Mouse (Mus musculus): ENCODE results near the gene M1ap.

M1ap gene

DNA sequence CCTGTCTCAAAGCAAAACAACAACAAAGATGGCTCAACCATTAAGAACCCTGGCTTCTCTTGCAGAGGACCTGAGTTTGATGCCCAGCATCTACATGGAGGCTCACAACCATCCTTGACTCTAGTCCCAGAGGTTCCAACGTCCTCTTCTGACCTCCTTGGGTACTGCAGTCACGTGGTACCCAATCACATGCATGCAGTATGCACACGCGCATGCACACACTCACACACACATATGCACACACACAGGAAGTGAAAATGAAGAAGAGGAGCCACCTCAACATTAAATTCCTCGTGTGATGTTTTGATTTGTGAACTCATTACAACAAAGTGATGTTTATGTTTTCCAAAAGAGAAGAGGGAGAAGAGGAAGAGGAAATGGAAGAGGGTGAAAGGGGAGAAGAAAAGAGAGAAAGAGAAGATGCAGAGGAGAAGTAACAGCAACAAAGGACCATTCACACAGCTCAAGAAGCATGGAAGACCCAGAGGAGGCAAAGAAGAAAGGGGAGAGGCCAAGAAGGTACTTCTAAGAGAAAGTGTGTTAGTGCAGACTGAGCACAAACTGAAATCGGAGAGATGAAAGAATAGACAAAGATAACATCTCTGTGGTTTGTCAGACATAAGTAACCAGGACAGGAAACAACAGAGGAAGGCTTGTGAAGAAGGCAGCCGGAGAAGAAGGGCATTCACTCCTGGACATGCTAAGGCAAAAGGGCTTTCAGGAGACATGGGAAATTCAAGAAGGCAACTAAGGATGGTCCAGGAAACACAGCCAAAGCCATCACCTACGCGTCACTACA is 25.1 kb upstream of the M1ap start:
- TF ChIP-seq GATA4 (IDR thresholded peaks at IDR 0.05; ENCODE audit: insufficient replicate concordance, low read length) = no peak

DNA sequence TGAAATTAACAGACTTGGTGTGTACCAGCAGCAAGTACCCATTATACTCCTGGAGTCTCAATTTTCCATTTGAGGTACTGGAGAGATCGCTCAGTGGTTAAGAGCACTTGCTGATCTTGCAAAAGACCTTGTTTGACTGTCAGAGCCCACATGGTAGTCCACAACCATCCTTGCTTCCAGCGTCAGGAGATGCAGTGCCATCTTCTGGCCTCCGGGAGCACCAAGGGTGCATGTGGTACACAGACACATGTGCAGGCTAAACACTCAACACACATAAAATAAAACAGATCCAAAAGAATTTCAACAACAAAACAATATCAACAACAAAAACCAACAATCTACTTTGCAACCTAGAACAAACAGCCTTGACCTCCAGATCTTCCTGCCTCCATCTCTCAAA is 21.7 kb upstream of the M1ap start:
- TF ChIP-seq GATA4 (IDR thresholded peaks at IDR 0.05; ENCODE audit: insufficient replicate concordance, low read length) = no peak

DNA sequence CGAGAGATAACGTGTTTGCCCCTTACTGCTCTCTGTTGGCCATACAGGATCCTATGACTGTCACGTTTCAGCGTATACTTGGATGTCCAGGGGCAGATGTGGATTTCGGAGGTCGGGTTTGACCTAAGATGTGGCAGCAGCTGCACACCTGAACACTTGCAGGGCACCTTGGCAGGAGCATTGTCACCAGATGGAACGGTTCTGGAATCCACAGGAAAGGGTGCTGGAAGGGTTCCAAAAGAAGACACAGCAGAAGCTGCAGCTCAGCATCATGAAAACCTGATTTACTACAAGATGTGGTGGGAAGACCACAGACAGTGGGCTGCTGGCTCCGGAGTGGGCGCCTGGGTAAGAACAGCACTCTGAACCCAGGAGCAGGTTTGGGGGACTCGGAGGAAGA is 20.6 kb upstream of the M1ap start:
- TF ChIP-seq GATA4 (IDR thresholded peaks at IDR 0.05; ENCODE audit: insufficient replicate concordance, low read length) = no peak

DNA sequence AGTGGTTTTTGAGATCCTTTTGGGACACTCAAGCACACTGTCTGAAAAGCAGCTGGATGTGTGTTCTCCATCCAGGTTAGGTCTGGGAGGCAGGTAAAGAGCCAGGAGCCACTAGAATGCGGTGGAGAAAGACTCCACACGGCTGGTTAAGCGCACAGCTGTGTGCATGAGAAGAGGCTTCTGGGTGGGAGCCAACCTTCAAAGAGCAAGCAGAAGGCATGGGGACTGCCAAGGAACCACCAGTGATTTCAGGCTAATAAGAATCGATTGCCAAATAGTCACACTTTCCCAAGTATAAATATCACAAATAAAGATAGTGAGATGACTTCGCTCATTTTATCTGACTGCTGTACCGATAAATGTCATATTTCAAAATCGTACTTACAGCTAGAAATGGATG is 20.2 kb upstream of the M1ap start:
- TF ChIP-seq GATA4 (IDR thresholded peaks at IDR 0.05; ENCODE audit: insufficient replicate concordance, low read length) = no peak

DNA sequence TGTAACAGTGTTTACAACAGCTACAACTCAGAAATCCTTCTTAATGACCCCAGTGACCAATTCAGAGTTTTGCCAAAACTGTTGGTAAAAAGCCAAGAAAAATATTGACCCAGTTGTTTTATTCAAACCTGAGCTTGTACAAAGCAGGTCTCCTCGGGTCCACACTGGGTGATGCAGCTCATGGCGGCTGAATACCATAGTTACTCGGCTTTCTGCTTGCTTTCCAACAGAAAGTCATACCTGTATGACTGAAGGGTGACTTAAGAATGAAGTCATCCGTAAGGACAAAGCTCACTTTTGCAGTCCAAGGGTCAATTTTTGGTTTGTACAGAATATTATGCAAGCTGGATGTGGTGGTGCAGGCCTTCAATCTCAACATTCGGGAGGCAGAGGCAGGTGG is 19.1 kb upstream of the M1ap start:
- no peak for TF ChIP-seq GATA4 (IDR thresholded peaks at IDR 0.05; ENCODE audit: insufficient replicate concordance, low read length)

DNA sequence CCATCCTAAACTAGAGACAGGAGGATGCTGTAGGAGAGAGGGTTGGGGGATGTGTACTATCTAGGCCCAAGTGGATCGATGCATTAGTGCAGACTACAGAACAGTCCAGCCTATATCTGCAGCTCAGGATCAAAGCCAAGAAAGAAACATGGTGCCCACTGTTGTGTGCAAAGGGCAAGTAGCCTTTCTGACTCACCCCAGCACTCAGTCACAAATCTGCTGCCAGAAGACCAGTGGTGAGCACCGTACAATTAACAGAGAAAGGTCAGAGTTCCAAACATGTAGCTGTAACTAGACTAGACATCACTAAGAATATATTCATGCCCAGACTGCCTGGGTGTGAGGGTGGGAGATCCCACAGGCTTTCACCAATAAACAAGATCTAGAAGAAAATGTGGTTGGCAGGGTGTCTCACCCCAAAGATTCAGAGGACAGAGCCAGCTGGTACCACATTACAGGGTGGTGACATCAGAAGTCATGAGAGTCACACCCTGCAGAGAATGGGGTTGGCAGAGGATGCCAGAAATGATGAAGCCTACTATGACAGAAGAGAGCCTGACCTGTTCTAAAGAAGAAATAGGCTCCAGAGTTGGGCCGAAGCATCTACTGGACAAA is 12.0 kb upstream of the M1ap start:
- no peak for TF ChIP-seq GATA4 (IDR thresholded peaks at IDR 0.05; ENCODE audit: insufficient replicate concordance, low read length)

DNA sequence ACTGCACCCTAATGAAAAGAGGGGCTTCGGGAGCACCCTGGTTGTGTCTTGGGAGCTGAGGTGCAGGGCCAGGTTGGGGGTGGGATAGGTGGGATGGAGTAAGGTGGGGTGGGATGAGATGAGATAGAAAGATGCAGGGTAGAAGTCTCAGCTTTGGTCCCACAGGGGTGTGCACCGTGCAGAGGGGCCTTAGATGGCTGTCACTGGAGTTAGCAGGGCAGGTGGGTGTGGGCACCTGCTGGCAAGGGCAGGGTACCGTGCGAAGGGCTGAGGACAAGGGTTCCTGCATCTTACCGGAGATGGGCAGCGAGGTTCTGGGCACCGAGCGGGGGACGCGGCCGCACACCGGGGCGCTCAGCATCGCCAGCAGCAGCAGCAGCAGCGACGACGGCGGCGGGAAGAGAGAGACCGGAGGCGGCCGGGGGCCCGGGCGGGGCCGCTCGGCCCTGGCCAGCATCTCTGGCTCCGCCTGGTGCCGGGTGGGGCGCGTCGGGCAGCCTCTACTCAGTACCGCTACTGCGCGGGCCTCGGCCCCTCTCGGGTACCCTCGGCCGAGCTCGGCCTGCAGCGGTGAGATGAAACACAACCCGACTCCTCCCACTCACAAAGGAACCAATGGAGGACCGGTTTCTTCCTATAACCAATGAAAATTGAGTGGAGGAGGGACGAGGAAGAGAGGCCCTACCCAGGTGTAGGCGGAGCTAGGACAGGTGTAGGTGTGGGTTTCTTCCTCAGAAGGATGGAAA is 7.4 kb upstream of the M1ap start, which contains the start of gene Sema4f:
Sema4f (minus strand) TSS at position 603 of the 746 bp plus-strand sequence.
- no peak for TF ChIP-seq GATA4 (IDR thresholded peaks at IDR 0.05; ENCODE audit: insufficient replicate concordance, low read length)

DNA sequence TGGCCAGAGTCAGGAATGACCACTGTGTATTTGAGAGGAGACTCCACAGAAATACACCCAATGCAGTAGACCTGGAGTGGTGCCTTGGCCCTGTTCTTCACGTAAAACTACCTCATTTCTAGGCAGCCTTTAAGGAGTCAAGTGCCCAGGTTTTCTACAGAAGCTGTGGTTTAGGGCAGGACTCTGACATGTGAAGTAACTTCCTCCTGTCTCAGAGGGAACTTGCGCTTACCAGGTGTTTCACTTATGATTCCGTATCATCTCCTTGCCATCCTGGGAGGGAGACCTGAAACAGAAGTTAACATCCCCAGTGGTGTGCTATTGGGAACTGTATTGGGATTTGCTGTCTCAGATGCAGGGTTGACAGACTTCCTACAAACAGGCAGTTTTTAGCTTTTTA is 5.9 kb upstream of the M1ap start:
- no peak for TF ChIP-seq GATA4 (IDR thresholded peaks at IDR 0.05; ENCODE audit: insufficient replicate concordance, low read length)

DNA sequence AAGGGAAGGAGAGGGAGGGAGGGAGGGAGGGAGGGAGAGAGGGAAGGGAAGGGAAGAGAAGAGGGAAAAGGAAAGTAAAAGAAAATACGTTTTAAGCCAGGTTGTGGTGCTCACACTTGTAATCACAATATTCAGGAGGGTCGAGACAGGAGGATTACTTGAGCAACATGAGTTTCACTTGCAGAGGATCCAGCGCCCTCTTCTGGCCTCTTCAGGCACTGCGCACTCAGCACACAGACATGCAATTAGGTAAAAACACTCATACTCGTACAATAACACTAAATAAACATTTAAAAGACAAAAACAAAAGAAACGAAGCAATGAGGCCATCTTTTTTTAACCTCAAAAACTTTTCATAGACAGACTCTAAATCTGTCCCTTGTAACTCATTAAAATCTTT is 952 bp upstream of the M1ap start:
- TF ChIP-seq GATA4 (IDR thresholded peaks at IDR 0.05; ENCODE audit: insufficient replicate concordance, low read length) = no peak

DNA sequence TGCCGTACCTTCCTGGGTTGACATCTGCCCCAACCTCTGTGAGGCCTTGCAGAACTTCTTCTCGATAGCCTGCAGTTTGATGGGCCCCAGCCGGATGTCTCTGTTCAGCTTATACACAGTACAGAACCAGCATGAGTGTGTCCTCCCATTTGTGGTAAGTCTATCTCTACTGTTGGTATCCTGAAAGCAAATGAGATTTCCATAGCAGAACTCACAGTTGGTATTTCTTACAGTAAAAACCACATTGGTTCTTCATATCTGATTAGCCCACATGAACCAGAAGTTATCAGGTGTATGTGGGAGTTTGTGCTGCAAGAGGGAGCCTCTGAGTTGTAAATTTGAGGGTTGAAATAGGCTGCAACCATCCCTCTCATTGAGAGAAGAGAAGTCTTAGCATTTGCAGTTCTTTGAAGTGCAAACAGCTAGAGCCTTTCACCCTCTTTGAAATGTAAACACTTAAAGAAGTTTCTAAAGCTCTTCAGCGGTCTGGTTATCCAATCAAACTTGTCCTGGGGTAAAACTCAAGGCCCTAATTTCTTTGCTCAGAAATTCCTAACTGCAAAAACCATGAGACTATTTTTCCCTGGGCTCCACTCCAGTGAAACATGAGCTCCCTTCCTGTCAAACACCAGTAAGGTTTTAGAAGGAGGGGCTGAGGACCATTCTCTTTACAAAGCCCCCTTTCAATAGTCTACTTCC is 10.0 kb downstream of the M1ap start:
- no peak for TF ChIP-seq GATA4 (IDR thresholded peaks at IDR 0.05; ENCODE audit: insufficient replicate concordance, low read length)

DNA sequence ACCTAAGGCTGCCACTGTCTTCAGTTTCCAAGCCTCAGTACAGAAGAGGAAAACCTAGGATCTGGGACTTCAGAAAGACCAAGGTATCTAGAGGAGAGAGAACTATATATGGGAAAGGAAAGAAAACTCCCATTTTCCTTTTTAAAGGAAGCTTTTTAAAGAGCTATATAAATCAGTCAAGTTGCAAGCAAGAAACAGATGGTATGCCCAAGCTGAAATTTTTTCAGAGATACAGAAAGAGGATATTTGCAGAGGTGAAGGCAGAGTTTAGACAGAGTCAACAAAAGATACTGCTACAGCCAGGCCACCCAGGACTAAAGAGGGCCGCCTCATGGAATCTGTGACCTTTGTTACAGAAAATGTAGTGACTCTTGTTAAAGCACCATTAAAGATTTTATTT is 15.0 kb downstream of the M1ap start:
- TF ChIP-seq GATA4 (IDR thresholded peaks at IDR 0.05; ENCODE audit: insufficient replicate concordance, low read length) = no peak

DNA sequence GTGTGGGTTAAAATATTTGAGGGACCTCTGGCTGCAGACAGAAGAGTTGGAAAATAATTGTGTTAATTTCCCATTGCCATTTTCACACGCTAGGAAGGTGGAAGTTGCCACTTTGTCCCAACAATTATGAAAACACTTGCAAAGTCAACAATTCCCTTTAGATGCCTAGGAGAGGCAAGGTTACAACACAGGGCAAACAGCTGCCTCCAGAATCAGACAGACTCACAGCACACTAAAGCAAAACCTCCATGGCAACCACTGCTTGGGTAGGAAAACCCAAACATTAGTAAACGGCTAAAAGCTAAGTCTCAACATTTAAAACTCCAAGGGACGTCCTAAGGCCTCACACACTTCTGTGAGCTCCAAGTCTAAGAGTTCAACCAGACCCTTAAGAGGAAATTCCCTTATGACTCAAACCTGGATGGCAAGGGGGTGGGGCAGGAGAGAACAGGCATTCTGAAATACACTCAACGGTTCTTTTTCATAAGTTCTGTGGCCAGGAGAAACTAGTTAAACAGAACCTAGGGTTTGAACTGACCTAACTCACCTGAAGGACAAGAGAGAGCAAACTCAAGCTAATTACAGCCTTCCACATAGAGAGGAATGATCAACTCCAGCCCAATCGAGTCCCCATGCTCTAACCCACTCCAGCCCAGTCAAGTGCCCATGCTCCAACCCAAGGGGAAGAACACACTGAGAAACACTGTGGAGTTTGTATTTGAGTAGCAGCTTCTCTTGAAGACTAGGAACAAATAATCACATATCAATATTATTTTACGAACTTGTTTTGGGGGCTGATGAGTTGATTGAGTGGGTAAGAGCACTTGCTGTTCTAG is 22.8 kb downstream of the M1ap start:
- TF ChIP-seq GATA4 (IDR thresholded peaks at IDR 0.05; ENCODE audit: insufficient replicate concordance, low read length) = no peak

DNA sequence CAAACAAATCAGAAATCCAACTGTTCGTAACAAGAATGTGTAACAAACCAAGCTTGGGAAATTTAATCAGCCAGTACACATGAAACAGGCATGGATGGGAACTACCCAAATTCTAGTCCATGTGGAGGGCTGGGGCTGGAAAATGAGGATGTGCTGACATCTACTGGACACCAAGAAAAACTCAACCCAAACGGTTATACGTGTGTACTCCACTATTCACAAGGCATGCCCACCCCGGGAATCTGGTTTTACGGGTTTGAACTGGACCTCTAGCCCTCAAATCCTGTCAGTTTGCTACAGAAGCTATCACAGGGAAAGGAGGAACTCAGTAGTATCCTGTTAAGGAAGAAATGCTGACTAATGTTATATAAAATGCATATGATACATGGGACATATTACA is 24.3 kb downstream of the M1ap start:
- no peak for TF ChIP-seq GATA4 (IDR thresholded peaks at IDR 0.05; ENCODE audit: insufficient replicate concordance, low read length)

DNA sequence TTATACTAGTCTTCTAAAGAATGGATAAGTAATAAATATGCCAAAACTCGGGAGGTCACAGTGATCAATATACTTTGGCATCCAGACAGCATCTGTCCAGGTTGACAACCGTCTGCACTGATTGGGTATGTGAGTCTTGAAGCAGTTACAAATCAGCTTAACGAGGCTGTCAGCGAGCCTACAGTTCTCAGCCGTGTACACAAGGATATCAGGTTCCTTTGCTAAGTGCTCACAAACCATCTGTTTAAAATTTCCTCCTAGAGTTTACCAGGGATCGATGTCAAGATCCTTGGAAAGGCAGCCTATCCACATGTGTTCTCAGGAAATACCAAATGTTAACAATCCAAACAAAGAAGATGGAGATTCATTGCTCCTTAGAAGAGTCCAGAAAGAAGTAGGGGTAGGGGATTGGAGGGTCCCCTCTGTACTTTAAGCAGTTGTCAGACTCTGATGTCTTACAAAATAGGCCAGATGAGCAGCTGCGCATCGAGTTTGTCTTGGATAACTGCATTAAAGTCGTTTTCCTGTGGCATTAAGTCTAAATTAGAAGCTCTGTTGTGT is 40.8 kb downstream of the M1ap start:
- TF ChIP-seq GATA4 (IDR thresholded peaks at IDR 0.05; ENCODE audit: insufficient replicate concordance, low read length) = no peak

Data from liver, adult (tissue).